Mouse (Mus musculus) CH12.LX (cell line): Measurements from ENCODE around the gene Morc3. TPM values are rescaled to one million over a fixed set of nuclear protein-coding genes. Genes with fewer than 3 reads are reported as not detected.

ENCODE experiments used
- DNase-seq: peaks from one replicate; pipeline ENCODE4 v3.0.0-alpha.2; 2013; ENCODE audit errors: extremely low read depth
- H3K27ac ChIP-seq: 2 replicates; pipeline ENCODE4 v1.5.1; 2012; ENCODE audit warnings: low read depth, mild to moderate bottlenecking, control low read depth, moderate library complexity; ENCODE audit not compliant: insufficient read depth
- H3K27me3 ChIP-seq: replicated peaks from 2 replicates; pipeline ENCODE3; 2012; ENCODE audit warnings: inconsistent platforms
- H3K36me3 ChIP-seq, 2 experiments: replicated peaks in 1 of 2; 2 replicates each; pipeline versions ENCODE3 to v1.6.1; 2012; ENCODE audit warnings: inconsistent platforms in 1 of 2, low read length in 1 of 2, mild to moderate bottlenecking in 1 of 2, mixed read lengths in 1 of 2, moderate library complexity in 1 of 2; ENCODE audit not compliant: control insufficient read depth in 1 of 2, insufficient read depth in 1 of 2
- H3K4me1 ChIP-seq, 2 experiments: 2 replicates each; pipeline ENCODE4 v1.6.1; 2012; ENCODE audit warnings: inconsistent platforms in 1 of 2, moderate library complexity in 1 of 2; ENCODE audit not compliant: insufficient read depth in 2 of 2, control insufficient read depth in 1 of 2
- H3K4me2 ChIP-seq: 2 replicates; pipeline ENCODE4 v1.6.1; 2012; ENCODE audit warnings: low read depth, mild to moderate bottlenecking, control low read depth; ENCODE audit not compliant: poor library complexity, insufficient read depth, severe bottlenecking
- H3K4me3 ChIP-seq, 3 experiments: fragments of 150-350 bp in 1 of 3; sonication (generic) in 1 of 3; replicated peaks in 1 of 3; 2 replicates each; pipeline versions ENCODE3 to v1.5.1; 2011 to 2012; ENCODE audit warnings: low read depth in 2 of 3, low read length in 2 of 3, mild to moderate bottlenecking in 2 of 3, moderate library complexity in 2 of 3, control low read depth in 1 of 3, improper control_type of control experiment in 1 of 3, inconsistent platforms in 1 of 3, mixed read lengths in 1 of 3; ENCODE audit not compliant: poor library complexity in 1 of 3
- H3K79me2 ChIP-seq: replicated peaks from 2 replicates; pipeline ENCODE4 v1.6.1; 2012; ENCODE audit warnings: mild to moderate bottlenecking, moderate library complexity; ENCODE audit not compliant: control insufficient read depth, poor library complexity, insufficient read depth, severe bottlenecking; ENCODE audit errors: extremely low read depth
- H3K9ac ChIP-seq: 2 replicates; pipeline ENCODE4 v1.6.1; 2012; ENCODE audit warnings: low read depth, mild to moderate bottlenecking, control low read depth, moderate library complexity; ENCODE audit not compliant: insufficient read depth
- H3K9me3 ChIP-seq: replicated peaks from 2 replicates; pipeline ENCODE3; 2012; ENCODE audit warnings: low read length, inconsistent platforms, mixed read lengths
- BHLHE40 ChIP-seq: IDR thresholded peaks from 2 replicates; pipeline ENCODE4 v1.6.1; 2011; ENCODE audit warnings: mild to moderate bottlenecking, low read depth, low read length, improper control_type of control experiment
- CHD1 ChIP-seq: IDR thresholded peaks from 2 replicates; pipeline ENCODE4 v1.6.1; 2012; ENCODE audit warnings: low read depth, low read length, improper control_type of control experiment, inconsistent platforms
- CHD2 ChIP-seq: IDR thresholded peaks from 2 replicates; pipeline ENCODE4 v1.6.1; 2011; ENCODE audit warnings: low read length, improper control_type of control experiment
- CTCF ChIP-seq, 2 experiments: IDR thresholded peaks in 1 of 2; conservative IDR thresholded peaks in 1 of 2; 2 replicates each; pipeline ENCODE4 v1.5.1; 2011 to 2012; ENCODE audit warnings: low read depth in 2 of 2, low read length in 2 of 2, improper control_type of control experiment in 1 of 2, inconsistent platforms in 1 of 2, mild to moderate bottlenecking in 1 of 2, moderate library complexity in 1 of 2
- E2F4 ChIP-seq: IDR thresholded peaks from 2 replicates; pipeline ENCODE4 v1.6.1; 2011; ENCODE audit warnings: low read depth, low read length, improper control_type of control experiment; ENCODE audit not compliant: insufficient replicate concordance
- EP300 ChIP-seq: IDR thresholded peaks from 2 replicates; pipeline ENCODE4 v1.6.1; 2011; ENCODE audit warnings: low read length, improper control_type of control experiment
- ETS1 ChIP-seq: conservative IDR thresholded peaks from 2 replicates; pipeline ENCODE4 v1.6.1; 2012; ENCODE audit warnings: low read depth, mild to moderate bottlenecking, inconsistent platforms, low read length, improper control_type of control experiment, moderate library complexity
- GABPA ChIP-seq: IDR thresholded peaks from 2 replicates; pipeline ENCODE4 v1.6.1; 2012; ENCODE audit warnings: low read depth, low read length, improper control_type of control experiment, inconsistent platforms; ENCODE audit not compliant: insufficient replicate concordance
- KAT2A ChIP-seq: IDR thresholded peaks from 2 replicates; pipeline ENCODE4 v1.6.1; 2012; ENCODE audit warnings: low read length, improper control_type of control experiment, inconsistent platforms; ENCODE audit not compliant: insufficient replicate concordance
- MAX ChIP-seq: IDR thresholded peaks from 2 replicates; pipeline ENCODE4 v1.6.1; 2011; ENCODE audit warnings: low read length, improper control_type of control experiment
- MXI1 ChIP-seq: IDR thresholded peaks from 2 replicates; pipeline ENCODE4 v1.6.1; 2011; ENCODE audit warnings: mild to moderate bottlenecking, low read depth, low read length, improper control_type of control experiment
- MYC ChIP-seq: IDR thresholded peaks from 2 replicates; pipeline ENCODE4 v1.6.1; 2011; ENCODE audit warnings: low read depth, mild to moderate bottlenecking, improper control_type of control experiment, low read length
- NRF1 ChIP-seq: IDR thresholded peaks from 2 replicates; pipeline ENCODE4 v1.6.1; 2014; ENCODE audit warnings: low read depth, mild to moderate bottlenecking, inconsistent platforms, low read length, improper control_type of control experiment, moderate library complexity
- PAX5 ChIP-seq: IDR thresholded peaks from 2 replicates; pipeline ENCODE4 v1.6.1; 2012; ENCODE audit warnings: low read length, inconsistent platforms, mixed read lengths
- POLR2AphosphoS2 ChIP-seq: IDR thresholded peaks from 2 replicates; pipeline ENCODE4 v1.6.1; 2011; ENCODE audit warnings: low read depth, low read length, improper control_type of control experiment
- RAD21 ChIP-seq: IDR thresholded peaks from 2 replicates; pipeline ENCODE4 v1.6.1; 2011; ENCODE audit warnings: low read depth, mild to moderate bottlenecking, low read length, improper control_type of control experiment, moderate library complexity
- RCOR1 ChIP-seq: conservative IDR thresholded peaks from 2 replicates; pipeline ENCODE4 v1.6.1; 2012; ENCODE audit warnings: low read depth, mild to moderate bottlenecking, inconsistent platforms, low read length, improper control_type of control experiment
- SIN3A ChIP-seq: IDR thresholded peaks from 2 replicates; pipeline ENCODE4 v1.6.1; 2012; ENCODE audit warnings: low read length, improper control_type of control experiment, inconsistent platforms
- SMC3 ChIP-seq: IDR thresholded peaks from 2 replicates; pipeline ENCODE4 v1.6.1; 2011; ENCODE audit warnings: low read depth, low read length, improper control_type of control experiment
- TCF12 ChIP-seq: IDR thresholded peaks from 2 replicates; pipeline ENCODE4 v1.6.1; 2014; ENCODE audit warnings: low read depth, mild to moderate bottlenecking, inconsistent platforms, low read length, improper control_type of control experiment
- USF1 ChIP-seq: IDR thresholded peaks from 2 replicates; pipeline ENCODE4 v1.6.1; 2014; ENCODE audit warnings: low read depth, mild to moderate bottlenecking, inconsistent platforms, low read length, improper control_type of control experiment
- USF2 ChIP-seq: conservative IDR thresholded peaks from 2 replicates; pipeline ENCODE4 v1.6.1; 2011; ENCODE audit warnings: low read depth, low read length, improper control_type of control experiment
- ZMIZ1 ChIP-seq: IDR thresholded peaks from 2 replicates; pipeline ENCODE4 v1.6.1; 2012; ENCODE audit warnings: low read depth, mild to moderate bottlenecking, inconsistent platforms, low read length, improper control_type of control experiment
- ZNF384 ChIP-seq: IDR thresholded peaks from 2 replicates; pipeline ENCODE4 v1.6.1; 2012; ENCODE audit warnings: low read depth, low read length, improper control_type of control experiment, inconsistent platforms
- dilution Hi-C: fragments of 300-500 bp; cut with MboI; formaldehyde crosslinking; loops from 2 replicates; pipeline ENCODE4 v1.14.3; 2020; ENCODE audit warnings: low sequenced_read_pairs; ENCODE audit not compliant: extremely low pct_unique_long_range_greater_than_20kb, extremely low pct_ligation_motif_present
- in situ Hi-C: fragments of 300-500 bp; cut with MboI; formaldehyde crosslinking; loops from 3 replicates; pipeline ENCODE4 v1.14.3; 2019; ENCODE audit warnings: low sequenced_read_pairs, low pct_ligation_motif_present, low pct_unique_long_range_greater_than_20kb, mixed read lengths
- polyA plus RNA-seq: library from polyadenylated mRNA; unstranded; fragments of >175 nt; gene quantifications from 2 replicates; pipeline ENCODE4 v1.2.1, GENCODE M21; 2012; ENCODE audit warnings: low read depth; ENCODE audit not compliant: insufficient read length
- total RNA-seq, 2 experiments: library from RNA; depleted of rRNA; stranded (reverse); fragments of 300-350 nt in 1 of 2; fragments of >200 nt in 1 of 2; gene quantifications; 2 replicates each; pipeline ENCODE4 v1.2.3; 2012 to 2014

Morc3 gene
- total and polyA plus RNA-seq, 3 experiments: 17.8 to 53.2 (median 25.4) TPM

DNA sequence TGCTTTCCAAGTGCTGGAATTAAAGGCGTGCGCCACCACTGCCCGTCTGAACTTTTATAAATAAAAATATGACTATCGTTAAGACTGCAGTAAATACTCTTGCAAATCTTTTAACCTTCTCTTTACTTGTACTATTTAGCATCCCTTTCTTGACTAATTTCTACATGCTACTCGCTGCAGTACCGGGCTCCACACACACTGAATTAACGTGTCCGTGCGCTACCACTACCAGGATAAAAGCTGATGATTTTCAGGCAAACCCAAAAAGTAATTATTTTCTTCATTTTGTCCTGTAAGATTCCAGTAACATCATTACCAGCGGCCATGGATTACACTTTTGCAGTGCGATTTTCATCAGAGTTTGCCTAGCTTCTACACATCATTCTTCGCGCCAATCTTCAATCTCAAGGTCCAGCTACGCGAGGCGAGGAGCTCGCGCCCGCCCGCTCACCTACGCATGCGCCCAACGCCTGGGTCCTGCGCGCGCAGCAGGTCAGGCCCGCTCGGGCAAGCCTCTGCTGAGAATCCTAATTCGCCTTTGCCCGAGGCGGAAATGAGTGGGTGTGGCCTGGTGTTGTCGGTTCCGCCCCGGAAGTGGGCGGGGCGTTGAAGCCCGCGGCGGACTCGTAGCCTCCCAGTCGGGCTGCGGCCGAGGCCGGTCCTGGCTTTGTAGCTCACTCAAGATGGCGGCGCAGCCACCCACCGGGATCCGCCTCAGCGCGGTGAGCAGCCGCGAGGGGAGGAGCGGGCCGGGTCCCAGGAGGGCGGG is at the start of gene Morc3 (continued):
- peak; percentile 97 for TF ChIP-seq TCF12
- TF ChIP-seq, all 38 proteins: peak for 24

DNA sequence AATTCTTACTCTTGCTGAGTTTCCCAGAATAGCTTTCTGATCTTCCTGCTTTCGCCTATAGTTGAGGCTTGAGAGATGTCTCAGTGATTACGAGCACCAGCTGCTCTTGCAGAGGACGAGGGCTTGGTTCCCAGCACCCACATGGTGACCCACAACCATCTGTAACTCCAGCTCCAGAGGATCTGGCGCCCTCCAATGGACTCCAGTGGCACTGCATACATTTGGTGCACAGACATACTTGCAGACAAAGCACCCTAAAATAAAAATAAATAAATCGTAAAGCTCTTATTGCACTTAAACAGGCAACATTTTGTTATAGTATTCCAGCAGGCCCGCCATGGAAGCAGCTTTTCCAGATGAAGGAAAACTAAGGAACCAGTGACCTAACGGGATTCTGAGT is 47.7 kb upstream of the Morc3 start:
- Histone ChIP-seq H3K27ac (no peak overlapping the region), H3K27me3 (no peaks in the 10 kb centered on the region), H3K9me3 (peaks cover 36% of the 10 kb centered on the region), H3K4me2 (no peak overlapping the region), H3K79me2 (no peaks in the 10 kb centered on the region), H3K36me3 (no peaks in the 10 kb centered on the region), H3K4me3 (no peak overlapping the region), H3K4me1 (peaks cover 9 to 37% of the 10 kb centered on the region in 2 experiments), H3K9ac (no peak overlapping the region)
- dilution Hi-C loops (no loop called here), in situ Hi-C loops (loop anchor here (10.0 kb wide), 1 partner anchor 51 kb away; the partner anchor contains the start of gene Morc3)
- no peak for TF ChIP-seq SIN3A
- TF ChIP-seq CTCF (conservative IDR thresholded peaks at IDR 0.05 in 1 of 2, IDR thresholded peaks at IDR 0.05 in 1 of 2; ENCODE audit: low read depth in 2 of 2, low read length in 2 of 2): 0 out of 4 replicates have a peak, but pooled peaks of 1 of the 2 experiments have one; percentile 3
- no peak for DNase-seq

DNA sequence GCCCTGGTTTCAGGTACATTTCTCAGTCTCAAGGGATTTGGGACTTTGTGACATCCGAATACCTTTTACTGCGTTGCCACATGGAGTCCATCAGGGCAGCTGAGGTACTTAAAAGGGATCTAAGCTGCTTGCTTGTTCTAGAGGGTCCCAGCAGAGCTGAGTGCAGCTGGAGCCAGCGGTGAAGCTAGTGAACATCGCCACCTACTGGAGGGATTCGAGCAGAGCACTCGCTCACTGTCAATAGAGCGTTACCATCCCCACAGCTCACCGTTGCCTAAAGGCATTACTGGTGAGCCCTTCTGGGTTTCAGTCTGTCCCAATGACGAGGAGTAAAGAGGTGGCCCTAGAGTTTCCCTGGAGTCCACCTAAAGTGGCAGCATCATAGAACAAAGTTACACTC is 46.1 kb upstream of the Morc3 start:
- peak; percentile 43 for TF ChIP-seq SMC3
- TF ChIP-seq MAX: no peak
- peak; percentile 45 for TF ChIP-seq RAD21
- TF ChIP-seq NRF1: no peak
- no peak for TF ChIP-seq ZMIZ1
- TF ChIP-seq RCOR1: no peak
- no peak for TF ChIP-seq USF2
- no peak for TF ChIP-seq USF1
- no peak for TF ChIP-seq ZNF384
- no peak for TF ChIP-seq MXI1
- TF ChIP-seq E2F4: no peak
- TF ChIP-seq GABPA: no peak
- TF ChIP-seq POLR2AphosphoS2: no peak
- no peak for TF ChIP-seq CHD2
- TF ChIP-seq PAX5: no peak
- TF ChIP-seq CHD1: no peak
- TF ChIP-seq KAT2A: no peak
- TF ChIP-seq CTCF (conservative IDR thresholded peaks at IDR 0.05 in 1 of 2, IDR thresholded peaks at IDR 0.05 in 1 of 2; ENCODE audit: low read depth in 2 of 2, low read length in 2 of 2): peak in 1 of 2 experiments; percentile 40; a peak in 2 of 4 replicates
- TF ChIP-seq ETS1: no peak
- TF ChIP-seq MYC: no peak
- no peak for TF ChIP-seq EP300
- TF ChIP-seq BHLHE40: no peak
- no peak for TF ChIP-seq SIN3A
- no peaks in the 10 kb centered on the region for H3K79me2 ChIP-seq
- in situ Hi-C loops: loop anchor here (10.0 kb wide), 1 partner anchor 49 kb away; the partner anchor contains the start of gene Morc3
- H3K27me3 ChIP-seq: no peaks in the 10 kb centered on the region
- H3K9me3 ChIP-seq: peaks cover 36% of the 10 kb centered on the region
- no peaks in the 10 kb centered on the region for H3K36me3 ChIP-seq
- no peak overlapping the region for H3K9ac ChIP-seq
- H3K4me1 ChIP-seq: peaks cover 14 to 36% of the 10 kb centered on the region in 2 experiments
- H3K4me3 ChIP-seq: no peak overlapping the region
- H3K4me2 ChIP-seq: no peak overlapping the region
- dilution Hi-C loops: no loop called here
- H3K27ac ChIP-seq: no peak overlapping the region
- no peak for DNase-seq
